Comparison of ENCODE assay signal across 9 mouse cellular contexts in the genomic region with DNA sequence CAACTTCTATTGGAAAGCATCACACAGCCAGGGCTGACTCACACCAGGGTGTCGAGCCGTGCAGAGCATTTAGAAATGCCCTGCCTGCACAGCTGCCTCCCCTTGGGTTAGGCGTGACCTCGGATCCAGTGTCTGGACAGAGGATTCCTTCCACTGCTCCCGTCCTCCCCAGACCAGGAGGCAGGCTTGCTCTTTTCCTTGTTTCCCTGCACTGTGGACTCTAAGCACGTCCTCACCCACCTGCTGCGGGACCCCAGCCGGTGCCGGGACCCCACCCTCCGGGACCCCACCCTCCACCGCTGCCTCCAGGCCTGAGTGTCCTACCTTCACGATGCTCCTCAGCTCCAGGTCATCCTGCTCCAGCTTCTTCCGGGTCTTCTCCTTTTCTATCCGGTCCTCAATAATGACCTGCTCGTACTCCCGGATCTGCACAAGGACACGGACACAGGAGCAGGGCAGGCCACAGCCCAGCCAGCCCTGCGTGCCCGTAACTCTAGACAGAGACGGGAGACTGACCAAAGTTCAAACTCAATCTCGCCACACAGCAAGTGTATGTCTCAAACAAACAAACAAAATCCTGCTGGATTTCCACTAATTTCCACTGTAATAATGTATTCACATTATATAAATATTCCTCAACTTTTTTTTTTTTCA. TPM values are rescaled to one million over a fixed set of nuclear protein-coding genes. Genes with fewer than 3 reads are reported as not detected.
DNase-seq lines count a peak whose midpoint lies in the region; ATAC-seq lines count a peak whose summit lies in the region.
"Had no signal": no experiment of that assay in that cellular context is flagged by ENCODE, and none has a peak within 500 bp of the region (broad histone marks: within the 10 kb centered on the region; RNA-seq: fewer than 3 reads in every experiment).

No protein-coding gene starts in this region.

- no peak for DNase-seq in hindbrain, embryonic 14.5 days (ENCODE audit: low spot score)
- peak; percentile 15 for DNase-seq in Muller cell, postnatal 12 days (ENCODE audit: inconsistent ontology term)
- DNase-seq in gastrocnemius, postnatal 25 days = peak; percentile 18
- DNase-seq in kidney, postnatal 4 days = peak; percentile 33 to 61
- DNase-seq in T-cell, adult 2 months (ENCODE audit: low spot score) = no peak
- DNase-seq in cerebellum, postnatal 36 days = no peak
- DNase-seq in thymus, postnatal 14 days = no peak
- DNase-seq: lung, adult 2 months had no signal

- no peak overlapping the region for H3K4me2 ChIP-seq in hindbrain, embryonic 15.5 days
- H3K4me2 ChIP-seq in hindbrain, embryonic 14.5 days (replicated peaks) = no peak overlapping the region

- H3K27ac ChIP-seq in hindbrain, embryonic 15.5 days (replicated peaks) = no peak overlapping the region
- no peak overlapping the region for H3K27ac ChIP-seq in hindbrain, embryonic 14.5 days

- H3K4me3 ChIP-seq in hindbrain, embryonic 15.5 days = no peak overlapping the region
- H3K4me3 ChIP-seq in hindbrain, embryonic 14.5 days (replicated peaks; ENCODE audit: low read length) = no peak overlapping the region

- WGBS in hindbrain, embryonic 15.5 days = 78% methylated on average over 21 of the region's 21 CpGs
- WGBS in hindbrain, embryonic 14.5 days = 78% methylated on average over 21 of the region's 21 CpGs

- ATAC-seq in hindbrain, embryonic 15.5 days (ENCODE audit: low FRiP score, low read depth) = 0 out of 2 replicates have a peak, but pooled peaks have one; percentile 34
- ATAC-seq in hindbrain, embryonic 14.5 days (ENCODE audit: low FRiP score) = no peak

- no peak overlapping the region for H3K9ac ChIP-seq in hindbrain, embryonic 15.5 days
- H3K9ac ChIP-seq in hindbrain, embryonic 14.5 days = no peak overlapping the region

- H3K9me3 ChIP-seq in hindbrain, embryonic 15.5 days = no peaks in the 10 kb centered on the region
- H3K9me3 ChIP-seq in hindbrain, embryonic 14.5 days (ENCODE audit: control insufficient read depth, low read length) = no peaks in the 10 kb centered on the region

- no peaks in the 10 kb centered on the region for H3K27me3 ChIP-seq in hindbrain, embryonic 15.5 days
- no peaks in the 10 kb centered on the region for H3K27me3 ChIP-seq in hindbrain, embryonic 14.5 days (ENCODE audit: control insufficient read depth, insufficient read depth, low read length)

- no peaks in the 10 kb centered on the region for H3K4me1 ChIP-seq in hindbrain, embryonic 15.5 days (replicated peaks)
- H3K4me1 ChIP-seq in hindbrain, embryonic 14.5 days (replicated peaks; ENCODE audit: control insufficient read depth, insufficient read depth, low read length) = no peaks in the 10 kb centered on the region

- no peaks in the 10 kb centered on the region for H3K36me3 ChIP-seq in hindbrain, embryonic 15.5 days
- peaks cover 21% of the 10 kb centered on the region for H3K36me3 ChIP-seq in hindbrain, embryonic 14.5 days (replicated peaks; ENCODE audit: control insufficient read depth, insufficient read depth)

RNA-seq across cellular contexts. Expression of gene Iqcg, which starts 36.8 kb away (rescaled TPM):
- 6.0 and 6.5 TPM in 2 replicates for polyA plus RNA-seq in hindbrain, embryonic 15.5 days (2015; fragmentation: Nextera tagmentation; extraction: Ambion mirVana)
- polyA plus RNA-seq in hindbrain, embryonic 14.5 days (2014; fragmentation: Nextera tagmentation; extraction: Ambion mirVana) = 6.5 and 7.7 TPM in 2 replicates
- total RNA-seq in gastrocnemius, postnatal 25 days (2021) = 1 to 10 TPM; 2.7 to 3.7 TPM

RNA-seq across cellular contexts. Expression of gene Rpl35a, which starts 37.0 kb away (rescaled TPM):
- polyA plus RNA-seq in hindbrain, embryonic 15.5 days (2015; fragmentation: Nextera tagmentation; extraction: Ambion mirVana) = 425 and 508 TPM in 2 replicates
- polyA plus RNA-seq in hindbrain, embryonic 14.5 days (2014; fragmentation: Nextera tagmentation; extraction: Ambion mirVana) = 450 and 532 TPM in 2 replicates
- total RNA-seq in gastrocnemius, postnatal 25 days (2021) = 100 to 1,000 TPM; 203 to 249 TPM

RNA-seq across cellular contexts. Expression of gene Lmln, which starts 43.1 kb away (rescaled TPM):
- 4.4 and 4.6 TPM in 2 replicates for polyA plus RNA-seq in hindbrain, embryonic 15.5 days (2015; fragmentation: Nextera tagmentation; extraction: Ambion mirVana)
- polyA plus RNA-seq in hindbrain, embryonic 14.5 days (2014; fragmentation: Nextera tagmentation; extraction: Ambion mirVana) = 3.8 and 4.5 TPM in 2 replicates
- total RNA-seq in gastrocnemius, postnatal 25 days (2021) = 1 to 10 TPM; 1.8 to 2.6 TPM

Comparison
In these comparisons a context has a peak if more than half of its experiments do, and no peak if none do; other contexts are left out.
1. DNase-seq: peak in Muller cell, postnatal 12 days (single experiment), gastrocnemius, postnatal 25 days (single experiment) and kidney, postnatal 4 days (2 of 2); none in hindbrain, embryonic 14.5 days (single experiment), T-cell, adult 2 months (single experiment), cerebellum, postnatal 36 days (0 of 2) and thymus, postnatal 14 days (single experiment).